Mouse (Mus musculus) lung, embryonic 15.5 days (tissue): Measurements from ENCODE around the gene Mcemp1. TPM values are rescaled to one million over a fixed set of nuclear protein-coding genes. Genes with fewer than 3 reads are reported as not detected.

Experiments used
- ATAC-seq: fragments of 200-750 bp; cut with Nextera tagmentation; 2 replicates; pipeline ENCODE4 v1.8.0; 2017; ENCODE audit warnings: moderate number of reproducible peaks, borderline replicate concordance; ENCODE audit not compliant: low FRiP score, low TSS enrichment; ENCODE audit errors: extremely low read depth
- H3K27ac ChIP-seq: fragments of 300-500 bp; sonication (generic); 2 replicates; pipeline ENCODE4 v1.5.1; 2015; ENCODE audit warnings: moderate library complexity, mild to moderate bottlenecking, inconsistent platforms
- H3K27me3 ChIP-seq: fragments of 300-500 bp; sonication (generic); 2 replicates; pipeline ENCODE4 v1.6.1; 2015; ENCODE audit warnings: inconsistent platforms
- H3K36me3 ChIP-seq: fragments of 300-500 bp; sonication (generic); 2 replicates; pipeline ENCODE4 v1.6.1; 2015; ENCODE audit warnings: inconsistent platforms
- H3K4me1 ChIP-seq: fragments of 300-500 bp; sonication (generic); 2 replicates; pipeline ENCODE4 v1.6.1; 2015; ENCODE audit warnings: inconsistent platforms
- H3K4me2 ChIP-seq: fragments of 300-500 bp; sonication (generic); 2 replicates; pipeline ENCODE4 v1.6.1; 2015; ENCODE audit warnings: inconsistent platforms, mild to moderate bottlenecking, moderate library complexity
- H3K4me3 ChIP-seq: fragments of 300-500 bp; sonication (generic); 2 replicates; pipeline ENCODE4 v1.5.1; 2015; ENCODE audit warnings: mild to moderate bottlenecking, inconsistent platforms
- H3K9ac ChIP-seq: fragments of 300-500 bp; sonication (generic); 2 replicates; pipeline ENCODE4 v1.6.1; 2015; ENCODE audit warnings: inconsistent platforms
- H3K9me3 ChIP-seq: fragments of 300-500 bp; sonication (generic); 2 replicates; pipeline ENCODE4 v1.6.1; 2016; ENCODE audit warnings: inconsistent platforms
- WGBS: fragments of 180-500 bp; shearing (Covaris S2); methylation state at CpG from one replicate; pipeline ENCODE4 v1.1.7; 2015; 5-methylcytosine and 5-hydroxymethylcytosine counted together
- polyA plus RNA-seq: library from polyadenylated mRNA; unstranded; fragments of >200 nt; fragmentation: Nextera tagmentation; extraction: Ambion mirVana; gene quantifications from 2 replicates; pipeline ENCODE4 v1.2.1, GENCODE M21; 2015

Gene Mcemp1
- polyA plus RNA-seq, 1 experiment from 2014 or later = 2.0 TPM

DNA sequence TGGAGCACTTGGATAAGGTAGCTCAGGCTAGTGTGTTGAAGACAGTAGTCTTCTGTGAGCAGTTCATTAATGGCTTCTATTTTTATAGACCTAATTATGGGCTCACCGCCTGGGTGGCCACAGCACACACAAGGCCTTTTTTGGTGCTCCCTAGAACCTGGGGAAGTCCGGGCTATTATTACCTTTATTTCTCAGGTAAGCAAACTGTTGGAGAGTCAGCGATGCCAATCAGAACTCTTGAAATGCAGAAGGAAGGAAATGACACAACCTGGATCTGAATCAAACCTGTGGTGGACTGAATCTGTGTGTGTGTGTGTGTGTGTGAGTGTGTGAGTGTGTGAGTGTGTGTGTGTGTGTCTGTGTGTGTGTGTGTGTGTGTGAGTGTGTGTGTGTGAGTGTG, 28.6 kb downstream of the Mcemp1 start, which contains the start of gene Fcer2a:
Gene Fcer2a, minus strand, starts transcription at position 55 of the 400 bp plus-strand sequence.
- H3K4me2 ChIP-seq = no peak within 1 kb of the TSS
- H3K4me3 ChIP-seq = no peak within 1 kb of the TSS
- H3K36me3 ChIP-seq = no peaks in the 10 kb centered on the region
- no peaks in the 10 kb centered on the region for H3K27me3 ChIP-seq
- no peaks in the 10 kb centered on the region for H3K9me3 ChIP-seq
- 81% methylated on average over 3 of the region's 3 CpGs for WGBS
- H3K27ac ChIP-seq = no peak within 1 kb of the TSS
- no peak for ATAC-seq
- no peak within 1 kb of the TSS for H3K9ac ChIP-seq
- H3K4me1 ChIP-seq = no peaks in the 10 kb centered on the region

DNA sequence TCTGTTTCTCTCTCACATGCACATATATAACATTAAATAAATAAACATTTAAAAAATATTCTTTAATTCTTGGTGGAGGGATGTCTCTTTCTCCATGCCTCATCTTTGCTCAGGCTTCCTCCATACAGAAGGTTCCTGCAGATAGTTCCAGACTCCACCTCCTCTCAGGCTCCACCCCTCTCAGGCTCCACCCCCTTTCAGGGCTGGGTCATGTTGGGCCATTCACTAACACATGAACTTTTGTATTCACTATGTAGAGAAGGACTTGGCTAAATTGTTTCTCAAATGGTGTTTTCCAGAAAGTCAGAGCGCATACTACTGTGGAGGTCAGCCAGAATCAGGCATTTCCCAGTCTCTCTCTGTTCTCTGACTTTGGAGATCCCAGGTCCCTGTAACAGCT, 35.9 kb downstream of the Mcemp1 start:
- Histone ChIP-seq H3K4me1 (no peaks in the 10 kb centered on the region), H3K27me3 (no peaks in the 10 kb centered on the region), H3K9ac (no peak overlapping the region), H3K27ac (no peak overlapping the region), H3K4me2 (no peak overlapping the region), H3K36me3 (no peaks in the 10 kb centered on the region), H3K9me3 (no peaks in the 10 kb centered on the region), H3K4me3 (no peak overlapping the region)
- no peak for ATAC-seq
- WGBS = 86% methylated on average over 1 of the region's 1 CpGs

GRCm38 (mm10) chr8:3705711-3706110, 40.2 kb downstream of the Mcemp1 start:
- Histone ChIP-seq H3K4me3 (no peak overlapping the region), H3K36me3 (no peaks in the 10 kb centered on the region), H3K27me3 (no peaks in the 10 kb centered on the region), H3K4me2 (no peak overlapping the region), H3K4me1 (no peaks in the 10 kb centered on the region), H3K27ac (no peak overlapping the region), H3K9ac (no peak overlapping the region), H3K9me3 (no peaks in the 10 kb centered on the region)
- 51% methylated on average over 4 of the region's 4 CpGs for WGBS
- ATAC-seq = no peak

DNA sequence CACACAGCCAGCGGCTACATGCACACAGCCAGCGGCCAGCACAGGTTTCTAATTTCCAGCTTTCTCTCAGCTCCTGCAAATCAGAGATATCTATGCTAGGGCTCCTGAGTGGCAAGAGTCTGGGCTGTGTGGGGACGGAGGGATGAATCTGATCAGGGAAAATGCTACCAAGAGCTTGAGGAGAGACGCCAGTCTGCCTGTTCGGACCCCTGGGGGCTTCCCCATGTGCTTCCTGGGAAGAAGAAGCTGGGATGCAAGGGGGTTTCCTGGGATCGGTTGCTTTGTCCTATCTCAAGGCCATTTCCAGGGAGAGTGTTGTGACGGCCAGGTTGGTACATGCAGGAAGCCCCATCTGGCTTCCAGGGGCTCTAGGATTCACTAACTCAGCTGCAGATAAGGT, 42.1 kb downstream of the Mcemp1 start:
- Histone ChIP-seq H3K9ac (no peak overlapping the region), H3K4me2 (no peak overlapping the region), H3K27me3 (no peaks in the 10 kb centered on the region), H3K4me3 (no peak overlapping the region), H3K9me3 (no peaks in the 10 kb centered on the region), H3K36me3 (no peaks in the 10 kb centered on the region), H3K27ac (no peak overlapping the region), H3K4me1 (no peaks in the 10 kb centered on the region)
- WGBS = 55% methylated on average over 7 of the region's 7 CpGs
- ATAC-seq = no peak

DNA sequence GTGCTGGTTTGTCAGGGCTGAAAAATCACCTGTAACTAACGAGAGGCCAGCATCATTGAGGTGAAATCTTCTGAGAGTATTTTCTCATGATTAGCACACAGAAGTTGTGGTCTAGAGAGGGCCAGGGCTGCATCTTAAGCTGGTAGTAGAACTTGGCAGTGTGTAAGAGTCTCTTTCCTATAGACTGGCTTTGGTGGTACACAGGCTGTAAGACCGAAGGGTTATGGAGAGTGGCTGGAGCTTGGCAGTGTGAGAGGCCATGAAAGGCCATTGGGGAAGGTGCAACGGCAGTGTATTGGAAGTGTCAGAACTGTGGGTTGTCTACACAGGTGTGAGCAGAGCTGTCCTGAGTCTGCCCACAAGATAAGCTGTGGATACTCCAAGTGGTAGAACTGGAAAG, 44.8 kb downstream of the Mcemp1 start:
- Histone ChIP-seq H3K4me2 (no peak overlapping the region), H3K27ac (no peak overlapping the region), H3K9me3 (no peaks in the 10 kb centered on the region), H3K4me3 (no peak overlapping the region), H3K27me3 (no peaks in the 10 kb centered on the region), H3K4me1 (no peaks in the 10 kb centered on the region), H3K36me3 (no peaks in the 10 kb centered on the region), H3K9ac (no peak overlapping the region)
- WGBS = 78% methylated on average over 3 of the region's 3 CpGs
- ATAC-seq = no peak

DNA sequence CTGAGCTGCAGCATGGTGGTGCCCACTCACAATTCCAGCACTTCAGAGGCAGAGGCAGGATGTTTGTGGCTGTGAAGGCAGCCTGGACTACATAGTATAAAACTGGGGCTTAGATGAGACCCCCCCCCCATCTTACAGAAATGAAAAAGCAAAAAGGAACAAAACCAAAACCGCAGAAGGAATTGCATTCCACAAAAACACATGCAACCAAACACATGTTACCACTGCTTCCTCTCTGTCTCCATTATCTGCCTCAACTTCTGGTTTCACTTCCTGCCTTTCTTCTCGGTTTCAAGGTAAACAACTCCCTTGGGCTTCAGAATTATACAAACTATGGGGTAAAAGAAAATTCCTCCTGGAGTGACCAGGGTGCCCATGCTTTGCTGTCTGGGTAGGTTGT, 46.1 kb downstream of the Mcemp1 start:
- Histone ChIP-seq H3K36me3 (no peaks in the 10 kb centered on the region), H3K9me3 (no peaks in the 10 kb centered on the region), H3K27ac (no peak overlapping the region), H3K9ac (no peak overlapping the region), H3K4me3 (no peak overlapping the region), H3K4me1 (no peaks in the 10 kb centered on the region), H3K27me3 (no peaks in the 10 kb centered on the region), H3K4me2 (no peak overlapping the region)
- WGBS = 32% methylated on average over 2 of the region's 2 CpGs
- no peak for ATAC-seq

- H3K9ac ChIP-seq = no peak overlapping the region
- no peaks in the 10 kb centered on the region for H3K36me3 ChIP-seq
- no peak overlapping the region for H3K27ac ChIP-seq
- ATAC-seq = no peak
- no peak overlapping the region for H3K4me3 ChIP-seq
- H3K9me3 ChIP-seq = no peaks in the 10 kb centered on the region
- 67% methylated on average over 12 of the region's 12 CpGs for WGBS
- H3K4me1 ChIP-seq = no peaks in the 10 kb centered on the region
- H3K27me3 ChIP-seq = no peaks in the 10 kb centered on the region
- H3K4me2 ChIP-seq = no peak overlapping the region
Observed at GRCm38 (mm10) chr8:3717321-3717954, 51.9 kb downstream of the Mcemp1 start.

DNA sequence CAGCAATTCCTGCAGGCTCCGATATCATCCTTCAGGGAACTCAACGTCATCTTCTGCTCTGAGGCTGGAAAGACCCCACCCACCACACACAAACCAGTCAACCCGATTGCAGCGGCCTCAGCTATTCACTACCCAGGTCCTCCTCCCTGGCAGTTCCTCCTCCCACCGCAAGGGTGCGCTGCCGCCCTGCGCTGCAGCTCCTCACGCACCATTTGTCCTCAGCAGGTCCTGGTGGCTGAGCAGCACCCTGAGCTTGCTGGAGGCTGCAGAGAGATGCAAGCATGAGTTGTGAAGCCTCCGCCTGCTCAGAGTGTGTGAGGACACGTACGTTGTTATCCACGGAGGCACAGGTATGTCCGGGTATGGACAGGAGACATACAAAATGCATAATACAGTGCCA, 53.0 kb downstream of the Mcemp1 start:
- H3K27ac ChIP-seq = no peak overlapping the region
- H3K4me1 ChIP-seq = no peaks in the 10 kb centered on the region
- no peaks in the 10 kb centered on the region for H3K36me3 ChIP-seq
- WGBS = 12% methylated on average over 14 of the region's 14 CpGs
- no peak overlapping the region for H3K4me2 ChIP-seq
- H3K4me3 ChIP-seq = no peak overlapping the region
- no peak overlapping the region for H3K9ac ChIP-seq
- no peaks in the 10 kb centered on the region for H3K27me3 ChIP-seq
- no peaks in the 10 kb centered on the region for H3K9me3 ChIP-seq
- peak; percentile 43; the same call in 1 of the 2 replicates for ATAC-seq

Other genes with a start within 250 kb of the Mcemp1 start
- 9.2 and 11.4 TPM in 2 replicates for gene Pex11g, start 198.1 kb upstream of the Mcemp1 start, polyA plus RNA-seq
- gene Tex45, start 194.9 kb upstream of the Mcemp1 start, polyA plus RNA-seq = not detected in 2 replicates
- 44.6 and 45.2 TPM in 2 replicates for gene Zfp358, start 172.6 kb upstream of the Mcemp1 start, polyA plus RNA-seq
- 45.7 and 50.7 TPM in 2 replicates for gene Mcoln1, start 165.3 kb upstream of the Mcemp1 start, polyA plus RNA-seq
- 21.7 and 29.9 TPM in 2 replicates for gene Pnpla6, start 150.4 kb upstream of the Mcemp1 start, polyA plus RNA-seq
- 0.77 and 1.1 TPM in 2 replicates for gene C330021F23Rik, start 97.8 kb upstream of the Mcemp1 start, polyA plus RNA-seq
- gene Camsap3, start 78.5 kb upstream of the Mcemp1 start, polyA plus RNA-seq = 5.8 and 6.9 TPM in 2 replicates
- 58.0 and 61.8 TPM in 2 replicates for gene Xab2, start 44.4 kb upstream of the Mcemp1 start, polyA plus RNA-seq
- gene Pet100, start 44.2 kb upstream of the Mcemp1 start, polyA plus RNA-seq = 83.5 and 91.0 TPM in 2 replicates
- gene Pcp2, start 40.2 kb upstream of the Mcemp1 start, polyA plus RNA-seq = 0.12 TPM in 1 of 2 replicates, not detected in the other
- gene Stxbp2, start 34.8 kb upstream of the Mcemp1 start, polyA plus RNA-seq = 75.6 and 84.6 TPM in 2 replicates
- not detected in 2 replicates for gene Retn, start 10.0 kb upstream of the Mcemp1 start, polyA plus RNA-seq
- gene Fcor, start 6.6 kb downstream of the Mcemp1 start, polyA plus RNA-seq = 6.8 and 8.2 TPM in 2 replicates
- 38.4 and 39.4 TPM in 2 replicates for gene Trappc5, start 10.5 kb downstream of the Mcemp1 start, polyA plus RNA-seq
- 0.23 TPM in 1 of 2 replicates, not detected in the other for gene Fcer2a, start 28.4 kb downstream of the Mcemp1 start, polyA plus RNA-seq
- 0.40 and 0.47 TPM in 2 replicates for gene Clec4g, start 54.9 kb downstream of the Mcemp1 start, polyA plus RNA-seq
- gene Cd209a, start 83.2 kb downstream of the Mcemp1 start, polyA plus RNA-seq = 0.26 and 0.34 TPM in 2 replicates
- not detected in 2 replicates for gene Cd209e, start 188.6 kb downstream of the Mcemp1 start, polyA plus RNA-seq
- not detected in 2 replicates for gene Cd209d, start 212.8 kb downstream of the Mcemp1 start, polyA plus RNA-seq